Mouse (Mus musculus) heart, postnatal 0 days (tissue): ENCODE data around the gene Erbin.

Experiments
- CTCF ChIP-seq: IDR thresholded peaks from 2 replicates; pipeline ENCODE4 v1.5.1; 2016; ENCODE audit warnings: antibody characterized with exemption, control low read depth, low read depth
- EP300 ChIP-seq: IDR thresholded peaks from 2 replicates; pipeline ENCODE4 v1.6.1; 2016; ENCODE audit warnings: antibody characterized with exemption, low read depth

GRCm38 (mm10) chr13:103909894-103910293 lies 10.4 kb downstream of the Erbin start:
- TF ChIP-seq CTCF (no peak), EP300 (no peak)
